Mouse (Mus musculus) kidney, adult 11 months (tissue): ENCODE measurements at regions not wholly inside any gene's neighbourhood (a gene's known extent, or its start where the extent isn't known, plus 50 kb on each side); places are given as distances from the start of the nearest gene placed in this dataset.
"Not testable (repeated sequence)": the region's sequence is repeated elsewhere in the genome, so short reads cannot be mapped to it uniquely, and the experiment has no call there.

Experiments used
- DNase-seq: peaks from one replicate; pipeline ENCODE4 v3.0.0; 2022

- no peak for DNase-seq
Measured at GRCm38 (mm10) chr8:103506334-103506733, 595.1 kb upstream of the Cdh5 start.

GRCm38 (mm10) chr8:103507068-103507467, 594.4 kb upstream of the Cdh5 start:
- DNase-seq, result no peak

- DNase-seq, result no peak
Measured at GRCm38 (mm10) chr8:103520141-103520866, 581.1 kb upstream of the Cdh5 start.

- no peak for DNase-seq
Measured at GRCm38 (mm10) chr8:103530903-103531302, 570.5 kb upstream of the Cdh5 start.

GRCm38 (mm10) chr8:103534971-103535370, 566.5 kb upstream of the Cdh5 start:
- DNase-seq, result no peak

GRCm38 (mm10) chr8:103536856-103537255, 564.6 kb upstream of the Cdh5 start:
- DNase-seq, result no peak

- DNase-seq, result no peak
Measured at GRCm38 (mm10) chr8:103541954-103542353, 559.5 kb upstream of the Cdh5 start.

- no peak for DNase-seq
Measured at GRCm38 (mm10) chr8:103551916-103552535, 549.4 kb upstream of the Cdh5 start.

GRCm38 (mm10) chr8:103561606-103562005, 539.8 kb upstream of the Cdh5 start:
- DNase-seq, result no peak

- DNase-seq, result no peak
Measured at GRCm38 (mm10) chr8:103570864-103571425, 530.5 kb upstream of the Cdh5 start.

GRCm38 (mm10) chr8:103577147-103577546, 524.3 kb upstream of the Cdh5 start:
- no peak for DNase-seq

GRCm38 (mm10) chr8:103578006-103578405, 523.4 kb upstream of the Cdh5 start:
- no peak for DNase-seq

GRCm38 (mm10) chr8:103608291-103608690, 493.1 kb upstream of the Cdh5 start:
- no peak for DNase-seq

GRCm38 (mm10) chr8:103623781-103624434, 477.5 kb upstream of the Cdh5 start:
- no peak for DNase-seq

GRCm38 (mm10) chr8:103625166-103625890, 476.1 kb upstream of the Cdh5 start:
- no peak for DNase-seq

GRCm38 (mm10) chr8:103626446-103626845, 475.0 kb upstream of the Cdh5 start:
- DNase-seq, result no peak

- no peak for DNase-seq
Measured at GRCm38 (mm10) chr8:103632543-103632942, 468.9 kb upstream of the Cdh5 start.

GRCm38 (mm10) chr8:103634951-103635350, 466.5 kb upstream of the Cdh5 start:
- DNase-seq, result no peak

GRCm38 (mm10) chr8:103643621-103644020, 457.8 kb upstream of the Cdh5 start:
- no peak for DNase-seq

- DNase-seq, result no peak
Measured at GRCm38 (mm10) chr8:103644106-103644505, 457.3 kb upstream of the Cdh5 start.

- no peak for DNase-seq
Measured at GRCm38 (mm10) chr8:103644845-103645244, 456.6 kb upstream of the Cdh5 start.

- no peak for DNase-seq
Measured at GRCm38 (mm10) chr8:103664796-103665195, 436.6 kb upstream of the Cdh5 start.

GRCm38 (mm10) chr8:103686233-103686632, 415.2 kb upstream of the Cdh5 start:
- DNase-seq, result not testable (repeated sequence)
